Mouse (Mus musculus) fat pad, adult 2 months (tissue): ENCODE measurements around the gene Gm45234.
"Not testable (repeated sequence)": the region's sequence is repeated elsewhere in the genome, so short reads cannot be mapped to it uniquely, and the experiment has no call there.

Source experiments
- DNase-seq: peaks from one replicate; pipeline ENCODE4 v3.0.0-alpha.2; 2011; ENCODE audit warnings: low read depth, low spot score; ENCODE audit errors: extremely low read depth

The Gm45234 gene

GRCm38 (mm10) chr6:124755831-124756595 lies at the start of gene Gm45234, which contains the start of gene Atn1:
TSS of gene Gm45234 (minus strand) at chr6:124756021.
TSS of gene Atn1 (minus strand) at chr6:124756524.
- no peak for DNase-seq

DNA sequence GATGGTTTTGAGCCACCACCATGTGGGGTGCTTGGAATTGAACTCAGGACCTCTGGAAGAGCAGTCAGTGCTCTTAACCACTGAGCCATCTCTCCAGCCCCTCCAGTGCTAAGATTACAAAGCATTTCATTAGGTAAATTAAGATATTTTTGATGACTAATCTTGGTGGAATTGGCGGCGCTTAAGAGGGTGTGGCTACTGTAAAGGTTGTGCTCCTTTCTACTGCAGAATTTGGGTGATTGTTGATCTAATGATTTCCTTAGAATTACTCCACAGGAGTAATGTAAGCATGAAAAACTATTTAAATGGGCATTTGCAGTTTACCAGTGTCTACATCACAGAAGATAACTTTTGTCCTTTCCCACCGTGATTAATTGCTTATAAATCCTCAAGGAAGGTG lies 48.5 kb upstream of the Gm45234 start:
- no peak for DNase-seq

DNA sequence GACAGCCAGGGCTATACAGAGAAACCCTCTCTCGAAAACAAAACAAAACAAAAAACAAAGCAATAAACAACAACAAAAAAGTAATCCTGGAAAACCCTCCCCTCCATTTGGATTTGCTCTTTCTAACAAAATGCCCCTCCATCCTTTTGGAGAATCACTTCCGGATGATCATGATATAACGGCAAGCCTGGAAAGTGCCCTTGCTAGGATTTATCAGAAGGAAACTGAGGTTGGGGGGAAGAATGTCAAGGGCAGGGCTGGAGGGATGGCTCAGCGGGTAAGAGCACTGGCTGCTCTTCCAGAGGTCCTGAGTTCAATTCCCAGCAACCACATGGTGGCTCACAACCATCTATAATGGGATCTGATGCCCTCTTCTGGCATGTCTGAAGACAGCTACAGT lies 47.9 kb upstream of the Gm45234 start:
- DNase-seq: not testable (repeated sequence)

DNA sequence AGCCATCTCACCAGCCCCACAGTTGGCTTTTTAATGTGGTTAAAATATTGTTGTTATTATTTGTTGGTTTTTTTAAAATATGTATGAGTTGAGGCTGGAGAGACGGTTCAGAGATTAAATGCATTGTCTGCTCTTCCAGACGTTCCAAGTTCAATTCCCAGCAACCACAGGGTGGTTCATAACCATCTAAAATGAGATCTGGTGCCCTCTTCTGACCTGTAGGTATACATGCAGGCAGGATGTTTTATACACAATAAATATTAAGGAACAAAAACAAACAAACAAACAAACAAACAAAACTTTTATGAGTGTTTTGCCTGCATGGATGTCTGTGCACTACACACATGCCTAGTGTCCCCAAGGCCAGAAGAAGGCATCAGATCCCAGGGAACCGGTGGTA lies 47.2 kb upstream of the Gm45234 start:
- no peak for DNase-seq

- not testable (repeated sequence) for DNase-seq
Observed at GRCm38 (mm10) chr6:124802400-124802799, 46.6 kb upstream of the Gm45234 start.

GRCm38 (mm10) chr6:124796200-124796599 lies 40.4 kb upstream of the Gm45234 start:
- no peak for DNase-seq

DNA sequence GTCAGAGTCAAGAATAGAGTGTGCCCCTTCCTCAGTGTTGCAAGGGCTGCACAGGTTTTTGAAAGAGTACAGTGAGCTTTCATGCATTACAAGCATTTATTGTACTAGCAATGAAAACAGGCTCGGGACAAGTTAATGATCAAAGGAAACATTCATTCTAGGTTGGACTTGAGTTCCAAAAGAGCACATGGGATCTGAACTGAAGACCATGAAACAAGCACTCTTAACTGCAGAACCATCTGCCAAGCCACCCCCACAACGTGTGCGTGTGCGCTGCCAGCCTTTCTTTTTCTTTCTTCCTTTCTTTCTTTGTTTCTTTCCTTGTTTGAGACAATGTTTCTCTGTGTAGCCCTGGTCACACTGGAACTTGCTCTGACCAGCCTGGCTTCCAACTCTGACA lies 40.0 kb upstream of the Gm45234 start:
- DNase-seq: no peak

- no peak for DNase-seq
Observed at GRCm38 (mm10) chr6:124791911-124792310, 36.1 kb upstream of the Gm45234 start.

GRCm38 (mm10) chr6:124790121-124790520 lies 34.3 kb upstream of the Gm45234 start:
- no peak for DNase-seq

DNA sequence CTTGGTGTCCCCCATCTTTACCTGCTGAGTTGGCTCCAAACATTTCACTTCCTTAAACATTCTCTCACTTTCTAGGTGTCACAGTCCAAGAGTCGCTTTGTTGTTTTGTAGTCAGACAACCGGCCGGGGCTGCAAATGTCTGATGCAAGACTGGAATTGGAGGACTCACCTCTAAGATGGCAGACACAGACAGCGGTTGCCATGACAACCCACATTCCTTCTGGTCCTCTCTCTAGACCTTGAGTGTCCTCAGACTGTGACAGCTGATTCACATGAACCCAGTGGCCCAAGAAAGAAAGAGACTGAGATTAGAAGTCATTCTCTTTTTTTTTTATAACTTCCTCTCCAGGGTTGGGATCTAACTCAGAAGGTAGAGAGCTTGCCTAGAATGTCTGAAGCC lies 33.7 kb upstream of the Gm45234 start:
- DNase-seq: no peak

GRCm38 (mm10) chr6:124787722-124788121 lies 31.9 kb upstream of the Gm45234 start:
- no peak for DNase-seq

GRCm38 (mm10) chr6:124786756-124787420 lies 31.1 kb upstream of the Gm45234 start:
- DNase-seq: no peak

- no peak for DNase-seq
Observed at GRCm38 (mm10) chr6:124782436-124782835, 26.6 kb upstream of the Gm45234 start.

GRCm38 (mm10) chr6:124780917-124781316 lies 25.1 kb upstream of the Gm45234 start:
- DNase-seq: no peak

- no peak for DNase-seq
Observed at GRCm38 (mm10) chr6:124779984-124780416, 24.2 kb upstream of the Gm45234 start.

DNA sequence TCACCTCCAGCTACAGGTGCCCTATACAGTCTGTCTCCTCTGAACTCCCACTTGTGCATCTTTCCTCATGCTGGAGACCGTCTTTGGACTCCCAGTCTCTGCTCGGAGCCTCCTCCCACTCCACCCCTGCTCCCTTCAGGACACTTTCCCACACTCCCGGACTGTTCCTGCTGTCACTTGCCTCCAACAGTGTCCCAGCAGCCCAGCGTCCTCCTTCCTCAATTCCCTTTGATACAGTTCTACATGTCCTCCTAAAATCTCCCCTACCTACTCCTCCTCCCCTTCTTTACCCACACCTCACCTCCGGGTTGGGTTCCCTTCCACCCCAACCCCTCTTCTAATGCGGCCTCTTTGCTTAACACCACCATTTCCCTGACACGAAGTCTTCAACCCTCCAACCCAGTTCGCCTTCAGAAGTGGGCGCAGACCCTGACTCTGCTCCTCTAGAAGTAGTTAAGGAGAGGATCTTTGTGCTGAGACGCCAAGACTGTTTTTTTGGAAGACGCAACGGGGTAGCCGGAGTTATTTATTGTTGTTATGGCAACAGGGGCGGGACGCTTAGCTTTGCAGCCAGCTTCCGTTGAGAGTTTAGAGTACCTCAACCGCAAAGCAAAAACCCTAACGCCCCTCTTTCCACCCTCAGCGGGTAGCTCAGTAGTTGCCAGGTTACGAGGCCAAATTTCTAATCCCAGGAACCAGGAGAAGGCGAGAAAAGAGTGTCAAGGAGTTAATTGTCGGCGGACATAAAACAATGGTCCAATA lies 23.6 kb upstream of the Gm45234 start, which contains the start of gene Lrrc23:
Lrrc23 (minus strand) TSS at position 506 of the 762 bp plus-strand sequence.
- DNase-seq: no peak

- DNase-seq: no peak
Observed at GRCm38 (mm10) chr6:124770511-124770910, 14.7 kb upstream of the Gm45234 start.

GRCm38 (mm10) chr6:124770013-124770412 lies 14.2 kb upstream of the Gm45234 start:
- DNase-seq: no peak

DNA sequence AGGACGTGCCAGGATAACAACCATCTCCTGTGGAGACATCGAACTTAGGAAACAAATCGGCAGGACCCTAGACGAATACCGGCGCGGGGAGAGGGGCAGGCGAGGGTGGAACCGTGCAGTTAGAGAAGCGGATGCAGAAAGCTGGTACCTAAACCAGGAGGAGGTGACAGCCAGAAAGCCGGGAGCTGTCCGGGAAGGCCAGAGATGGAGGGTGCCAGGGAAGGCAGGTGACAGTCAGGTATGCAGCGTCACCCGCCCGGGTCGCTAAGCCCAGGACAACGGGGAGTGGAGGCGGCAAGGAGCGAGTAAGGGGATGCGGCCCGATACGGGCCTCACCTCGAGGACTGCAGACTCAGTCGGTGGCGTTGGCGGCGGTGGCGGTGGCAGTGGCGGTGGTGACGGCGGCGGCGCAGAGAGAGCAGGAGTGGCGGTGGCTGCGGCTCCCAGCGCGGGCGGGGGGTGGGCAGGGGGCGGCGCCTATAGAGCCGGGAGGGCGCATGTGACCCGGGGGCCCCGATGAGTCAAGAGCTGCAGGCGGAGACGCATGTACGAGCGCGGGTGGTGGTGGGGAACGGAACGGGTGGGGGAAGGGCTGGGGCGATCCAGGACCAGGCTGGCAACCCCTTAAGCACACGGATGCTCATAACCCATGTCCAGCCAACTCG lies 13.4 kb upstream of the Gm45234 start, which contains the start of gene Eno2:
Eno2 (minus strand) TSS at position 573 of the 665 bp plus-strand sequence.
- DNase-seq: no peak

DNA sequence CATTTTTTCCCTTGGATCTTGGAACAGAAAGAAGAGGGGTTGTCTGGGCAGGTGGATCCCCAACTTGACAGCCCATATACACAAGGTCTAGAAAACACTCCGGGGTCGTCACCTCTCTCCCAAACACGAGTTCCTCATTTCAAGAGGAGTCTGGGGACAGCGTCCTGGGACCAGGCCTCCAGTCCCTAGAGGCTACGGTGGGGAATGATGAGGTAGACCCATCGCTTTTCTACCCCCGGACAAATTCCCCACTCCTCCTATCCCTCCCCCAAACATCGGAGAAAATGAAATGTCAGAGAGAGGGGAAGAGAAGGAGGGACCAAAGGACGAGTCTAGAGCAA lies 12.9 kb upstream of the Gm45234 start:
- no peak for DNase-seq
